Mouse (Mus musculus) limb, embryonic 11.5 days (tissue): Measurements from ENCODE around the gene Srf. TPM values are rescaled to one million over a fixed set of nuclear protein-coding genes. Genes with fewer than 3 reads are reported as not detected.
"Not testable (repeated sequence)": the region's sequence is repeated elsewhere in the genome, so short reads cannot be mapped to it uniquely, and the experiment has no call there.

ENCODE experiments used
- ATAC-seq: fragments of 200-750 bp; cut with Nextera tagmentation; 2 replicates; pipeline ENCODE4 v1.8.0; 2017; ENCODE audit warnings: low read depth; ENCODE audit not compliant: insufficient number of reproducible peaks, low FRiP score, low TSS enrichment
- DNase-seq: peaks from one replicate; pipeline ENCODE4 v3.0.0-alpha.2; 2015; ENCODE audit warnings: low spot score
- H3K27ac ChIP-seq: fragments of 300-500 bp; sonication (generic); replicated peaks from 2 replicates; pipeline ENCODE4 v1.5.1; 2014; ENCODE audit warnings: low read depth, mild to moderate bottlenecking, low read length
- H3K27me3 ChIP-seq: fragments of 300-500 bp; sonication (generic); 2 replicates; pipeline ENCODE4 v1.6.1; 2014; ENCODE audit warnings: mild to moderate bottlenecking, low read length, mixed read lengths; ENCODE audit not compliant: control insufficient read depth, insufficient read depth
- H3K36me3 ChIP-seq: fragments of 300-500 bp; sonication (generic); 2 replicates; pipeline ENCODE4 v1.6.1; 2014; ENCODE audit warnings: mild to moderate bottlenecking, low read length, moderate library complexity, mixed read lengths; ENCODE audit not compliant: control insufficient read depth, insufficient read depth
- H3K4me1 ChIP-seq: fragments of 300-500 bp; sonication (generic); 2 replicates; pipeline ENCODE4 v1.6.1; 2014; ENCODE audit warnings: low read length, mixed read lengths; ENCODE audit not compliant: control insufficient read depth, insufficient read depth
- H3K4me2 ChIP-seq: fragments of 300-500 bp; sonication (generic); 2 replicates; pipeline ENCODE4 v1.6.1; 2014; ENCODE audit warnings: low read depth, mild to moderate bottlenecking, moderate library complexity; ENCODE audit not compliant: severe bottlenecking
- H3K4me3 ChIP-seq: fragments of 300-500 bp; sonication (generic); 2 replicates; pipeline ENCODE4 v1.5.1; 2014; ENCODE audit warnings: low read depth, low read length
- H3K9ac ChIP-seq: fragments of 300-500 bp; sonication (generic); 2 replicates; pipeline ENCODE4 v1.6.1; 2014; ENCODE audit warnings: mild to moderate bottlenecking, low read length
- H3K9me3 ChIP-seq: fragments of 300-500 bp; sonication (generic); 2 replicates; pipeline ENCODE4 v1.6.1; 2016; ENCODE audit warnings: low read length; ENCODE audit not compliant: control insufficient read depth
- WGBS: fragments of 180-500 bp; shearing (Covaris S2); extraction: QIAGEN DNeasy Blood & Tissue Kit; methylation state at CpG from one replicate; pipeline ENCODE4 v1.1.7; 2014; 5-methylcytosine and 5-hydroxymethylcytosine counted together
- polyA plus RNA-seq: library from polyadenylated mRNA; unstranded; fragments of >200 nt; fragmentation: Nextera tagmentation; extraction: Ambion mirVana; gene quantifications from 2 replicates; pipeline ENCODE4 v1.2.1, GENCODE M21; 2014

Gene Srf
- polyA plus RNA-seq, 1 experiment from 2014 or later: 8.3 TPM

DNA sequence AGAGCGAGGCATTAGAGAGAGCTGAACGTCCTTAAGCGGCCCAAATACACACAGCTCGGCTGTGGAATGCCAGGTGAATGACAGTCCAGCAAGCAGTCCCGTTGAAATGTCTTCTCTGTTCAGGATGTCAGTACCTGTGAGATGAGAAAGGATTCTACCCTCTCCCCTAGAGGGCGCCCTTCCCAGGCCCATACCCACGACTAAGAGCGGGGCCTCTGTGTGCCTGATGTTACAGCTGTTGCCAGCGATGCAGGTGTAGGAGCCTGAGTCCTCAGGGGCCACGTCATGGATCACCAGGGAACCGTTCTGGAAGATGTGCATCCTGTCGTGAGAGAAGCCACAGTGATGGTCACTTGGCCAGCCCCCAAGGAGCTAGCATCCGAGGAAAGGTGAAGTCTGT lies 20.1 kb upstream of the Srf start:
- H3K4me2 ChIP-seq: no peak overlapping the region
- no peak overlapping the region for H3K9ac ChIP-seq
- ATAC-seq (no peak), DNase-seq (no peak)
- H3K9me3 ChIP-seq: no peaks in the 10 kb centered on the region
- H3K36me3 ChIP-seq: peaks cover 36% of the 10 kb centered on the region
- no peaks in the 10 kb centered on the region for H3K27me3 ChIP-seq
- H3K4me3 ChIP-seq: no peak overlapping the region
- no peaks in the 10 kb centered on the region for H3K4me1 ChIP-seq
- no peak overlapping the region for H3K27ac ChIP-seq
- 89% methylated on average over 13 of the region's 13 CpGs for WGBS

DNA sequence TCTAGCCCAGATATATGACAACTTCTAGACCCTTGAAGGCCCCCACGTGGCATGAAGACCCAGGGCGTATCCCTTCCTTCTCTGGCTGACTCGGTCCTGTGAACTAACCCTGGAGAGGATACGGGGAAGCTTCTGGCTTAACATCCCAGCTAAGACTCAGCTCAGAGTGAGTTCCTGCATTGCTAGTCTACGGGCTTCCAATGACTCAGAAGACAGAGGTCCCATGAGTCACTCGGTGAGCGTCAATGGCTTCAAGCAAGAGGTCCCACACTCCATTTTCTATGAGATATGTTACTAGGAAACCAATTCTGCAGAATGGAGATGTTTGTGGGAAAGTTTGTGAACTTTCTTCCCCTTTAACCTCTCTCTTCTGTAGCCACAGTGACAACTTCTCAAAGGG lies 18.6 kb upstream of the Srf start:
- no peak for DNase-seq
- H3K9me3 ChIP-seq: no peaks in the 10 kb centered on the region
- no peak overlapping the region for H3K27ac ChIP-seq
- H3K36me3 ChIP-seq: peaks cover 26% of the 10 kb centered on the region
- no peaks in the 10 kb centered on the region for H3K27me3 ChIP-seq
- no peak for ATAC-seq
- WGBS: 93% methylated on average over 7 of the region's 7 CpGs
- no peak overlapping the region for H3K4me2 ChIP-seq
- H3K4me1 ChIP-seq: no peaks in the 10 kb centered on the region
- no peak overlapping the region for H3K4me3 ChIP-seq
- H3K9ac ChIP-seq: no peak overlapping the region

DNA sequence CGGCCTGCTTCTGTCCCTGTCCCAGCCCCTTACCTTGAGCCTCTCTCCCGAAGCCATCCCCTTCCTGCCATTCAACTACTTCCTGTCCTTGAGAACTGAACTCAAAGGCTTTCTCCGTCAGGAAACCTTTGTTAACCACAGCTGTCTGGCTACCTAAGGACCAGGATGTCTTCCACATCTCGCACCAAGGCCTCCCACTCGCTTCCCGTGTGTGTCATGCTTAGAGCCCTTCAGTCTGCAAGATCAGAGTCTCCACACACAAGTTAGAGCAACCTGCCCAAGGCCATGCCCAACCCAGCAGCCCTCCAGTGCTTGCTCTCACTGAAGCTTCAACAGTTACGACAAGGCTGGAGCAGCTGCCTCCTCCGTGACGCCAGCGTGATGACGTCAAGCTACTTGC lies 15.0 kb upstream of the Srf start:
- Histone ChIP-seq H3K36me3 (peaks cover 24% of the 10 kb centered on the region), H3K4me1 (no peaks in the 10 kb centered on the region), H3K27ac (no peak overlapping the region), H3K4me2 (no peak overlapping the region), H3K4me3 (no peak overlapping the region), H3K9ac (no peak overlapping the region), H3K27me3 (no peaks in the 10 kb centered on the region), H3K9me3 (no peaks in the 10 kb centered on the region)
- 92% methylated on average over 11 of the region's 11 CpGs for WGBS
- ATAC-seq (no peak), DNase-seq (no peak)

DNA sequence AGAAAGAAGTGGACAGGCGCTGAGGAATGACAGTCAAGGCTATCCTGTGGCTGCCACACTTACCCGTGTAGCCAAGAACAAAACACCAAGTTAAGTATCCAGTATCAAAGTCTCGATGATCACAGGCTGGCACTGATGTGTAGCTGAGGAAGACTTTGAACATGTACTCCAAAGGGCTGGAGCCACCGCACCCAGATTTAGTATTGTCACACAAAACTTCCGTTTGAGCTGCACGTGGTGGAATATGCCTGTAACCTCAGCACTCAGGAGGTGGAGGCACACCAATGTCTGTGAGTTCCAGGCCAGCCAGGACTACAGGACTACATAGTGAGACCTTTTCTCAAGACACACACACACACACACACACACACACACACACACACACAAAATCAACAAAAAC lies 3.2 kb upstream of the Srf start:
- WGBS: 94% methylated on average over 6 of the region's 6 CpGs
- Histone ChIP-seq H3K9ac (no peak overlapping the region), H3K4me1 (peaks cover 11% of the 10 kb centered on the region), H3K4me3 (no peak overlapping the region), H3K27ac (no peak overlapping the region), H3K27me3 (no peaks in the 10 kb centered on the region), H3K4me2 (no peak overlapping the region), H3K9me3 (no peaks in the 10 kb centered on the region), H3K36me3 (peaks cover 7% of the 10 kb centered on the region)
- DNase-seq (no peak), ATAC-seq (no peak)

DNA sequence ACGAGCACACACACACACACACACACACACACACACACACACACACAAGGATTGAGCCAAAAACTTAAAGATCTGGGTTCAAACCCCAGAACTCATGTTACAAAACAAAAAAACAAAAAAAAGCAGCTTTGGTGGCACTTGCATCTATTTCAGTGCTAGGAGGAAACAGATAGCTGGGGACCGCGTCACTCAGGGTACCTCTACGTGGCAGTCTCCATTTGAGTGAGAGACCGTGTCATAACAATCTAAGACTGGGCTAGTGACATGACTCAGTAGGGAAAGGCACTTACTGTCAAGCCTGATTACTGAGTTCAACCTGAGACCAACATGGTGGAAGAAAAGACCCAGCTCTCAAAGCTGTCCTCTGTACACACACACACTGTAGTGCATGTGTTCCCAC lies 2.2 kb upstream of the Srf start:
- H3K36me3 ChIP-seq: no peaks in the 10 kb centered on the region; the same call in 1 of the 2 replicates
- no peak for ATAC-seq
- H3K9me3 ChIP-seq: no peaks in the 10 kb centered on the region
- no peak overlapping the region for H3K4me2 ChIP-seq
- WGBS: 82% methylated on average over 5 of the region's 5 CpGs
- H3K27ac ChIP-seq: no peak overlapping the region
- H3K4me3 ChIP-seq: no peak overlapping the region
- no peak overlapping the region for H3K9ac ChIP-seq
- no peak for DNase-seq
- peaks cover 21% of the 10 kb centered on the region for H3K4me1 ChIP-seq
- H3K27me3 ChIP-seq: no peaks in the 10 kb centered on the region

DNA sequence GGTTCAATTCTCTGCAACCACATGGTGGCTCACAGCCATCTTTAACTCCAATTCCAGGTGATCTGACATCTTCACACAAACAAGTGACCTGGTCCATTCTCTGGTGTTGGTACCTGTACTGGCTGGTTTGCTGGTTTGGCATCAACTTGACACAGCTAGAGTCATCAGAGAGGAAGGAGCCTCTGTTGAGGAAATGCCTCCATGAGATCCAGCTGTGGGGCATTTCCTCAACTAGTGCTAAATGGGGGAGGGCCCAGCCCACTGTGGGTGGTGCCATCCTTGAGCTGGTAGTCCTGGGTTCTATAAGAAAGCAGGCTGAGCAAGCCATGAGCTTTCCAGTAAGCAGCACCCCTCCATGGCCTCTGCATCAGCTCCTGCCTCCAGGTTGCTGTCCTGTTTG lies 1.3 kb upstream of the Srf start:
- H3K27me3 ChIP-seq, H3K9me3 ChIP-seq, H3K36me3 ChIP-seq, H3K27ac ChIP-seq, DNase-seq, H3K4me3 ChIP-seq, ATAC-seq, H3K9ac ChIP-seq: not testable (repeated sequence)
- Histone ChIP-seq H3K4me2 (peak overlapping the region; percentile 72; the same call in 1 of the 2 replicates), H3K4me1 (peaks cover 27% of the 10 kb centered on the region)

DNA sequence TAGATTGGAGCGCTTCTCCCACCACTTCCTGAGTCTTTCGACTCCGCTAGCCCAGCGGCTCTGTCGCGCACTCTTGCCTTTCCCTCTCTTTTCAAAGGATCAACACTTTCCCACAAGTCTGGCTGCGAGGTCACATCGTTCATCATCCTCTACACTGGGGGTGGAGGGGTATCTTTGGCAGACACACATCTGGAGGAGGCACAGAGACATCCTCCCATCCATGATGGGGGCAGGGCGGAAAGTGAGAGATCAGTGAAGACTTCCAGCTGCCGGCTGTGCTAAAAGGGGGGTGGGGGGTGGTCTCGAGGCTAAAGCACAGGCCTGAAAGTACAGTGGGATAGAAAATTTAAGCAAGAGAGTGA lies 590 bp upstream of the Srf start:
- Histone ChIP-seq H3K4me1 (peaks cover 27% of the 10 kb centered on the region), H3K36me3 (peaks cover 4% of the 10 kb centered on the region), H3K4me3 (peak overlapping the region; percentile 95), H3K27ac (peak overlapping the region; percentile 85), H3K27me3 (no peaks in the 10 kb centered on the region), H3K9ac (peak overlapping the region; percentile 48; the same call in 1 of the 2 replicates), H3K4me2 (peak overlapping the region; percentile 72), H3K9me3 (no peaks in the 10 kb centered on the region)
- WGBS: 0% methylated on average over 11 of the region's 11 CpGs
- DNase-seq: no peak
- peak; percentile 17; the same call in 1 of the 2 replicates for ATAC-seq

GRCm38 (mm10) chr17:46554977-46555672 lies 850 bp downstream of the Srf start:
- H3K36me3 ChIP-seq: peaks cover 9% of the 10 kb centered on the region
- no peak for ATAC-seq
- WGBS: under 1% methylated on average over 62 of the region's 75 CpGs
- no peaks in the 10 kb centered on the region for H3K9me3 ChIP-seq
- peaks cover 27% of the 10 kb centered on the region for H3K4me1 ChIP-seq
- H3K9ac ChIP-seq: peak overlapping the region; percentile 97
- DNase-seq: peak; percentile 68
- peak overlapping the region; percentile 95 for H3K4me3 ChIP-seq
- H3K27me3 ChIP-seq: no peaks in the 10 kb centered on the region
- peak overlapping the region; percentile 84 for H3K27ac ChIP-seq
- H3K4me2 ChIP-seq: peak overlapping the region; percentile 95

- Histone ChIP-seq H3K4me1 (peaks cover 27% of the 10 kb centered on the region), H3K27ac (no peak overlapping the region), H3K4me2 (peak overlapping the region; percentile 95), H3K9me3 (no peaks in the 10 kb centered on the region), H3K27me3 (no peaks in the 10 kb centered on the region), H3K9ac (peak overlapping the region; percentile 97), H3K4me3 (peak overlapping the region; percentile 95), H3K36me3 (peaks cover 13% of the 10 kb centered on the region)
- DNase-seq: no peak
- no peak for ATAC-seq
- under 1% methylated on average over 11 of the region's 11 CpGs for WGBS
These were observed 1.4 kb downstream of the Srf start for GRCm38 (mm10) chr17:46554646-46554976.
